Mouse (Mus musculus): ENCODE data around the gene Prickle3. TPM values are rescaled to one million over a fixed set of nuclear protein-coding genes. Genes with fewer than 3 reads are reported as not detected.

The Prickle3 gene
- polyA plus RNA-seq, 1 experiment from 2014 or later, result 5.2 TPM

- 34% methylated on average over 12 of the region's 12 CpGs for WGBS (ENCODE audit: insufficient replicate concordance)
Observed at GRCm38 (mm10) chrX:7640785-7641184, 16.3 kb upstream of the Prickle3 start.

GRCm38 (mm10) chrX:7645349-7645748, 11.7 kb upstream of the Prickle3 start:
- Histone ChIP-seq H3K4me3 (ENCODE audit: low read depth, low read length) (no peak overlapping the region), H3K27ac (ENCODE audit: low read depth, low read length) (no peak overlapping the region), H3K4me1 (ENCODE audit: control insufficient read depth, insufficient read depth, low read length) (no peaks in the 10 kb centered on the region), H3K9ac (ENCODE audit: low read depth, low read length) (no peak overlapping the region), H3K27me3 (ENCODE audit: control insufficient read depth, insufficient read depth, low read length) (peaks cover 5% of the 10 kb centered on the region; the same call in 1 of the 2 replicates), H3K9me3 (replicated peaks; ENCODE audit: control insufficient read depth, low read length) (no peaks in the 10 kb centered on the region), H3K4me2 (no peak overlapping the region), H3K36me3 (ENCODE audit: control insufficient read depth, insufficient read depth, low read length) (no peaks in the 10 kb centered on the region)
- no peak for ATAC-seq (replicated peaks; ENCODE audit: insufficient number of reproducible peaks, low FRiP score, low TSS enrichment)
- 15% methylated on average over 5 of the region's 5 CpGs for WGBS (ENCODE audit: insufficient replicate concordance)

More at GRCm38 (mm10) chrX:7640785-7641184, 16.3 kb upstream of the Prickle3 start:
- no peaks in the 10 kb centered on the region for H3K4me1 ChIP-seq (ENCODE audit: control insufficient read depth, insufficient read depth, low read length)
- no peak overlapping the region for H3K4me2 ChIP-seq
- H3K36me3 ChIP-seq (ENCODE audit: control insufficient read depth, insufficient read depth, low read length), result no peaks in the 10 kb centered on the region
- no peak overlapping the region for H3K27ac ChIP-seq (ENCODE audit: low read depth, low read length)
- no peak for ATAC-seq (replicated peaks; ENCODE audit: insufficient number of reproducible peaks, low FRiP score, low TSS enrichment)
- peaks cover 5% of the 10 kb centered on the region; the same call in 1 of the 2 replicates for H3K27me3 ChIP-seq (ENCODE audit: control insufficient read depth, insufficient read depth, low read length)
- H3K9me3 ChIP-seq (replicated peaks; ENCODE audit: control insufficient read depth, low read length), result no peaks in the 10 kb centered on the region
- no peak overlapping the region for H3K4me3 ChIP-seq (ENCODE audit: low read depth, low read length)
- H3K9ac ChIP-seq (ENCODE audit: low read depth, low read length), result no peak overlapping the region

- 11% methylated on average over 25 of the region's 25 CpGs for WGBS (ENCODE audit: insufficient replicate concordance)
- H3K27me3 ChIP-seq (ENCODE audit: control insufficient read depth, insufficient read depth, low read length), result no peaks in the 10 kb centered on the region
- ATAC-seq (replicated peaks; ENCODE audit: insufficient number of reproducible peaks, low FRiP score, low TSS enrichment), result peak; percentile 97
- H3K4me3 ChIP-seq (ENCODE audit: low read depth, low read length), result peak overlapping the region; percentile 48
- no peaks in the 10 kb centered on the region for H3K4me1 ChIP-seq (ENCODE audit: control insufficient read depth, insufficient read depth, low read length)
- no peaks in the 10 kb centered on the region for H3K36me3 ChIP-seq (ENCODE audit: control insufficient read depth, insufficient read depth, low read length)
- no peaks in the 10 kb centered on the region for H3K9me3 ChIP-seq (replicated peaks; ENCODE audit: control insufficient read depth, low read length)
- H3K27ac ChIP-seq (ENCODE audit: low read depth, low read length), result peak overlapping the region; percentile 57; the same call in 1 of the 2 replicates
- H3K9ac ChIP-seq (ENCODE audit: low read depth, low read length), result peak overlapping the region; percentile 78
- H3K4me2 ChIP-seq, result peak overlapping the region; percentile 69
Observed at GRCm38 (mm10) chrX:7648671-7649304, 8.3 kb upstream of the Prickle3 start.

GRCm38 (mm10) chrX:7658031-7658784, 1.1 kb downstream of the Prickle3 start:
- peak; percentile 61 for ATAC-seq (replicated peaks; ENCODE audit: insufficient number of reproducible peaks, low FRiP score, low TSS enrichment)
- no peaks in the 10 kb centered on the region; the same call in 1 of the 2 replicates for H3K36me3 ChIP-seq (ENCODE audit: control insufficient read depth, insufficient read depth, low read length)
- H3K4me3 ChIP-seq (ENCODE audit: low read depth, low read length), result peak overlapping the region; percentile 54
- peak overlapping the region; percentile 41 for H3K27ac ChIP-seq (ENCODE audit: low read depth, low read length)
- H3K4me1 ChIP-seq (ENCODE audit: control insufficient read depth, insufficient read depth, low read length), result 0 out of 2 replicates have a peak, but pooled peaks cover 2% of the 10 kb centered on the region
- no peaks in the 10 kb centered on the region for H3K9me3 ChIP-seq (replicated peaks; ENCODE audit: control insufficient read depth, low read length)
- H3K27me3 ChIP-seq (ENCODE audit: control insufficient read depth, insufficient read depth, low read length), result no peaks in the 10 kb centered on the region
- peak overlapping the region; percentile 66 for H3K4me2 ChIP-seq
- no peak overlapping the region for H3K9ac ChIP-seq (ENCODE audit: low read depth, low read length)
- WGBS (ENCODE audit: insufficient replicate concordance), result 16% methylated on average over 15 of the region's 15 CpGs

GRCm38 (mm10) chrX:7658785-7659589, 1.9 kb downstream of the Prickle3 start:
- H3K27ac ChIP-seq (ENCODE audit: low read depth, low read length), result no peak overlapping the region
- 52% methylated on average over 11 of the region's 11 CpGs for WGBS (ENCODE audit: insufficient replicate concordance)
- no peaks in the 10 kb centered on the region for H3K9me3 ChIP-seq (replicated peaks; ENCODE audit: control insufficient read depth, low read length)
- 0 out of 2 replicates have a peak, but pooled peaks cover 2% of the 10 kb centered on the region for H3K4me1 ChIP-seq (ENCODE audit: control insufficient read depth, insufficient read depth, low read length)
- H3K4me3 ChIP-seq (ENCODE audit: low read depth, low read length), result no peak overlapping the region; the same call in 1 of the 2 replicates
- ATAC-seq (replicated peaks; ENCODE audit: insufficient number of reproducible peaks, low FRiP score, low TSS enrichment), result 0 out of 2 replicates have a peak, but pooled peaks have one; percentile 12
- peak overlapping the region; percentile 66 for H3K4me2 ChIP-seq
- no peaks in the 10 kb centered on the region; the same call in 1 of the 2 replicates for H3K36me3 ChIP-seq (ENCODE audit: control insufficient read depth, insufficient read depth, low read length)
- no peaks in the 10 kb centered on the region for H3K27me3 ChIP-seq (ENCODE audit: control insufficient read depth, insufficient read depth, low read length)
- no peak overlapping the region for H3K9ac ChIP-seq (ENCODE audit: low read depth, low read length)

GRCm38 (mm10) chrX:7661086-7661485, 4.0 kb downstream of the Prickle3 start:
- Histone ChIP-seq H3K4me2 (no peak overlapping the region), H3K9me3 (replicated peaks; ENCODE audit: control insufficient read depth, low read length) (no peaks in the 10 kb centered on the region), H3K27ac (ENCODE audit: low read depth, low read length) (no peak overlapping the region), H3K9ac (ENCODE audit: low read depth, low read length) (no peak overlapping the region), H3K4me3 (ENCODE audit: low read depth, low read length) (no peak overlapping the region), H3K27me3 (ENCODE audit: control insufficient read depth, insufficient read depth, low read length) (no peaks in the 10 kb centered on the region), H3K36me3 (ENCODE audit: control insufficient read depth, insufficient read depth, low read length) (no peaks in the 10 kb centered on the region; the same call in 1 of the 2 replicates), H3K4me1 (ENCODE audit: control insufficient read depth, insufficient read depth, low read length) (0 out of 2 replicates have a peak, but pooled peaks cover 2% of the 10 kb centered on the region)
- 73% methylated on average over 4 of the region's 4 CpGs for WGBS (ENCODE audit: insufficient replicate concordance)
- no peak for ATAC-seq (replicated peaks; ENCODE audit: insufficient number of reproducible peaks, low FRiP score, low TSS enrichment)

GRCm38 (mm10) chrX:7662936-7663335, 5.9 kb downstream of the Prickle3 start:
- Histone ChIP-seq H3K4me1 (ENCODE audit: control insufficient read depth, insufficient read depth, low read length) (0 out of 2 replicates have a peak, but pooled peaks cover 2% of the 10 kb centered on the region), H3K27ac (ENCODE audit: low read depth, low read length) (no peak overlapping the region), H3K4me2 (no peak overlapping the region), H3K9ac (ENCODE audit: low read depth, low read length) (no peak overlapping the region), H3K9me3 (replicated peaks; ENCODE audit: control insufficient read depth, low read length) (no peaks in the 10 kb centered on the region), H3K4me3 (ENCODE audit: low read depth, low read length) (no peak overlapping the region), H3K27me3 (ENCODE audit: control insufficient read depth, insufficient read depth, low read length) (no peaks in the 10 kb centered on the region), H3K36me3 (ENCODE audit: control insufficient read depth, insufficient read depth, low read length) (no peaks in the 10 kb centered on the region; the same call in 1 of the 2 replicates)
- no peak for ATAC-seq (replicated peaks; ENCODE audit: insufficient number of reproducible peaks, low FRiP score, low TSS enrichment)
- 85% methylated on average over 3 of the region's 3 CpGs for WGBS (ENCODE audit: insufficient replicate concordance)

- H3K4me2 ChIP-seq, result no peak overlapping the region
- 90% methylated on average over 11 of the region's 11 CpGs for WGBS (ENCODE audit: insufficient replicate concordance)
- no peaks in the 10 kb centered on the region for H3K4me1 ChIP-seq (ENCODE audit: control insufficient read depth, insufficient read depth, low read length)
- no peak overlapping the region for H3K27ac ChIP-seq (ENCODE audit: low read depth, low read length)
- H3K9me3 ChIP-seq (replicated peaks; ENCODE audit: control insufficient read depth, low read length), result no peaks in the 10 kb centered on the region
- no peak overlapping the region for H3K9ac ChIP-seq (ENCODE audit: low read depth, low read length)
- no peaks in the 10 kb centered on the region; the same call in 1 of the 2 replicates for H3K36me3 ChIP-seq (ENCODE audit: control insufficient read depth, insufficient read depth, low read length)
- H3K27me3 ChIP-seq (ENCODE audit: control insufficient read depth, insufficient read depth, low read length), result no peaks in the 10 kb centered on the region
- H3K4me3 ChIP-seq (ENCODE audit: low read depth, low read length), result no peak overlapping the region
- ATAC-seq (replicated peaks; ENCODE audit: insufficient number of reproducible peaks, low FRiP score, low TSS enrichment), result no peak
Observed at GRCm38 (mm10) chrX:7664791-7665190, 7.7 kb downstream of the Prickle3 start.

All from heart, embryonic 11.5 days (tissue).